Mouse (Mus musculus) erythroblast, adult 5-6 weeks (primary cell): ENCODE results near the gene Rps16. TPM values are rescaled to one million over a fixed set of nuclear protein-coding genes. Genes with fewer than 3 reads are reported as not detected.
A peak's percentile ranks its signal among the peaks of the same experiment; 100 is the strongest.
"Not testable (repeated sequence)": the region's sequence is repeated elsewhere in the genome, so short reads cannot be mapped to it uniquely, and the experiment has no call there.

ENCODE experiments used
- ATAC-seq: replicated peaks from 2 replicates; pipeline ENCODE4 v1.8.0; 2016; ENCODE audit warnings: moderate number of reproducible peaks, mild to moderate bottlenecking, moderate TSS enrichment, inconsistent platforms; ENCODE audit not compliant: poor library complexity, low FRiP score, severe bottlenecking
- total RNA-seq, 2 experiments: library from RNA; stranded (forward) in 1 of 2; stranded (reverse) in 1 of 2; fragments of 150-400 nt in 1 of 2; fragments of 200-764, 138-1000 nt in 1 of 2; gene quantifications; 2 replicates each; pipeline versions ENCODE4 v1.2.3 to v1.2.4; 2015 to 2017; ENCODE audit warnings: low replicate concordance in 2 of 2

Rps16 gene
- total RNA-seq, 2 experiments from 2014 or later = 67.6 to 667 TPM

DNA sequence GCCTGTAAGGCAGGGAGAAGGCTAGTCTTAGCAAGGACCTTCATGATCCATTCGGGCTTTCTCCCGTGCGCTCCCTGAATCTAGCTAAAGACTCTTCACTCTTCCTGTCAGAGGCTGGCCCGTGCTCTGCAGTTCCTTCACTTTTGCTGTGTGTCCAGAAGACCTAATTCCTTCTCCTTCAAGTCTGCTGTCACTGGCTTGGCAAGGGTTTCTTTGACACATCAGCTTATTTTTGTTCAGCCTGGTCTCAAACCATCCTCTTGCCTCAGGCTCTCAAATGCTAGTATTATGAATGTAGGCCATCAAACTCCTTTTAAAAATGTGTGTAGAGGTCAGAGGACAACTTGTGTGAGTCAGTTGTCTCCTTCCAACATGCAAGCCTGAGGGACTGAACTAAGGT lies 33.2 kb downstream of the Rps16 start:
- no peak for ATAC-seq

DNA sequence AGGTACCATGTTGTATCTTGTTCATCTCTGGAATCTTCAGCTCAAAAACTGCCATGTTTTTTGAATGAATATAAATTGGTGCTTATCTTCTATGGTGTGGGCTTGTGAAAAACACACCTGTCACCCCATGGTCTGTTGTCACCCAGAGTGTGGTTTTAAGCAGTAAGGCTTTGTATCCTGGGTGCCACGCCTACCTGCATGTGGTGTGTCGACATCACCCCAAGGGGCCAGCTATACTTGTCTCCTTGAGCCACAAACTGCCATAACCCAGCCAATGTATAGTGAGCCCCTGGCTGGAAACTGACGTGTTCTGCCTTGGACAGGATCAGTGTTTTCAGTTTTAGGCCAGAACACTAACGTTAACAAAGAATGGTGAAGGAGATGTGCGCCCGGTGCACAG lies 33.7 kb downstream of the Rps16 start:
- no peak for ATAC-seq

DNA sequence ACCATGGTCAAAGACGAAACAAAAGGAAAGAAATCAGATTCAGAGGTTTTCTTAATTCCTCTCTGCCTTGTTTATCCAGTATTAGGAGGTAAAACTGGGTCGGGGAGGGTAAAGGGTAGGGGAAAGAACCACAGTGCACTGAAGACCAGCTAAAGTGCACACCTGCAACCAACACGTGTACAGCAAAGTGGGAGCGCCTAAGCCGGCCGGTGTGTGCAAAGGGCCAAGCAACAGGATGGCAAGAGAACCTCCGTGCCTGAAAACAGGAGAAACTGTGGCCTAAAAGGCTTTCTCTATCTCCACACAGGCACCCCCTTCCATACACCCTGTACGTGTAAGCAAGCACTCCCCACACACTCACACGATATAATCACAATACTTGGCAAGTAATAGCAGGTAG lies 34.7 kb downstream of the Rps16 start:
- no peak for ATAC-seq

DNA sequence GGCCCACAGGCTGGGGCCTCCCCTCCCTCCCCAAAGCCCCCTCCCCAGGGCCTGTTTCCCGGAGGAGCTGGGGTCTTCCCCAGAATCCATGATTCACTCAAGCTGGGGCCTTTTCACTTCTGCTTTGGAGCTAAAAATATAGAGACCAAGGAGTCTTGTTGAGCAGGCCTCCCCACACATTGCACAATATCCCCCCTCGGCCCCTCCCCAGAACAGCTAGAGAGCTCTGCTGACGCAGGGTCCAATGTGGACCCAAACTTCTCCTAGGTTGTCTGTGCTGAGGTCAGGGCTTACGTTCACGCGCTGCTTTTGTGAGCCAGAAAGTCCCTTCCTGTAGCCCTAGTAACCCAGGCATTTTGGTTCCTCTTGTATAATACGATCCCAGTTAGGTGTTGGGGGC lies 35.6 kb downstream of the Rps16 start:
- ATAC-seq = no peak

DNA sequence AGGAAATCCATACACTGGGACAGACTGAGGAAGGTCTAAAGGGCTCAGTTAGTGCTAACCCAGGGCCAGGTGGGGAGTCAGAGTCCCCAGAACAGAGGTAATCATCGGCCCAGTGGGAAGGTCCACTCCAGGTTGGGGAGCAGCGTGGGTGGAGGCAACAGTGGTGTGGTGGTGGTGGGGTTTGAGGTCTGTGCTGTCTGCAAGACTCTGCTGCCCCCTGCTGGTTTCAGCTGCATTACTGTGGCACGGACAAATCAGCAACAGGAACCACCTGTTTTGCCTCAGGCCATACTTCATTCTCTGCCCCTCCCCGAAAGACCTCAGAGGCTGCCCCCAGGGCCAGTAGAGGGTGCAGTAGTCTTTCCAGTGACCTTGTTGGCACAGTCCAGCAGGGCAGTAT lies 36.0 kb downstream of the Rps16 start:
- ATAC-seq = peak; percentile 86

DNA sequence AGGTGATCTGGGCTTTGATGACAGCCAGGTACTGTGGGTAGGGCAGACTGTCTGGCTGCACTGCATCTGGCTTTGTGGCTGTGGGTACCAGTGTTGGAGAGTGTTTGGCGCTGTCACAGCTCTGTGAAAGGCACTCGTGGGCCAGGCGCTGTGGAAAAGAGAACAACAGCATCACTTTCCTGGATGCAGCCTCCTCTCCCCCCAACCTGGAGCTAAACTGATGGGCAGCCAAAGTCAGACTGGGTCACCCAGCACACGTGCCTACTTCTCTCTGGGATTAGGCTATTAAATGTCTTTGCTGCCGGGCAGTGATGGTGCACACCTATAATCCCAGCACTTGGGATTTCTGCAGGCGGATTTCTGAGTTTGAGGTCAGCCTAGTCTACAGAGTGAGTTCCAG lies 36.4 kb downstream of the Rps16 start:
- ATAC-seq = not testable (repeated sequence)

DNA sequence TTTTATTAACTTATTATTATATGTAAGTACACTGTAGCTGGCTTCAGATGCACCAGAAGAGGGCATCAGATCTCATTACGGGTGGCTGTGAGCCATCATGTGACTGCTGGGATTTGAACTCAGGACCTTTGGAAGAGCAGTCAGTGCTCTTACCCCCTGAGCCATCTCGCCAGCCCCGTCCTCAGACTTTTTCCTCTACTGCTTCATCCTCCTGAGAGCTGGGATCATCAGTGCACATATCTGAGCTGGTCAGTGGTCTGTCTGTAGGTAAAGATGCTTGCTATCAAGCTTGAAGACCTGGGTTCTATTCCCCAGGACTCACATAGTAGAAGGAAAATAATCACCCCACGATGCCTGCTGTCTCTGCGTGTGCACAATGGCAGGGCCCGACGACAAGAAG lies 36.9 kb downstream of the Rps16 start:
- not testable (repeated sequence) for ATAC-seq

DNA sequence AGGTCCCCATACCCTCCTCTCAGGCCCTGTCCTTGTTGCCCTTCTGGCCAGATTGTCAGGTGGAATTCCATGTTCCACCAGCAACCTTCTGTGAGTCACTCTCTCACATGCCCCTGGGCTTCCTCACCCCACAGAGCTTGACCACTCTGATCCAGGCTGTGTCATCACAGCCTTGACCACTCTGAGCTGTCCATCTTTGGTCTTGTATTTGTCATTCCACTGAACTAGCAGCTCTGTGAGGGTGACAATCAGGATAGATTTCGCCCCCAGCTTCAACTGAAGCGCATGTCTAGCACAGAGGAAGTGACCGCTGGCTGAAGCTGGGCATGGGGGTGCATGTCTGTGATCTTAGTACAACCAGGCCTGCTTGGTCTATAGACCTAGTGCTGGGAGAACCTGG lies 39.9 kb downstream of the Rps16 start:
- no peak for ATAC-seq

DNA sequence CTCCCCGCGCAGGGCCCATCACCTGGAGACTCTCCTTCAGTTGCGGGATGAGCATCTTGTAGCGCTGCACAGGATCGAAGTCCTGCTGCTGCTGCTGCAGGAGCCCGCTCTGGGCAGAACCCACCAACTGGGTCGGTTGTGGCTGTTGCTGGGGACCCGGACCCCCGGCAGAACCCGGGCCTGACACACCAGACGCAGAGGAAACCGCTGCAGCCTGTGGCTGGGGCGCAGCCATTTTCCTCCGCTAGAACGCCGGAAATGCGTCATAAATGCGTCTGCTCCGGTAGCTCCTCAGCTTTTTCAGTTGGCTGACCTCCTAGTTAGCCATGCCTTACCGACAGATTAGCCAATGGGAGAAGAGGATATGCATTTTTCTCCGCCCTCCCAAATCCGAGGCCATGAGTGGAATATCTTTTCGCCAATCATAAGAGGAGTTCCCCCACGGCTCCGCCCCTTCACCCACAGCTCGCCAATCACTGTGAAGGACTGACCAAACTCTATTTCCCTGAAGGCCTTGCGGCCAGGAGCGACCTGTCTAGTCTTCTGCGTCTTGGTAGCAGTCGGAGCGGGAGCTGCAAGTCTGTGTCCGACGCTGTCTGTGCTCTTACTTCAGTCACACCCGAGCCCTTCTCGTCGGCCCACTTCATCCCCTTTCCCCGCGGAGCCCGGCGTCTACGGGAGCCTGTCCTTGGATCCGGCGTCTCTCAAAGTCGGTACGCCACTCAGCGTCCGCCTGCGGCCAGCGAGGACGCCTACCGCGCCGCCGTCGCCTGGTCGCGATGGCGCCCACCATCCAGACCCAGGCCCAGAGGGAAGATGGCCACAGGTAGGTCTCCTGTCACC lies 42.2 kb downstream of the Rps16 start, which contains the start of the genes Med29 and Paf1:
Gene Med29, minus strand, starts transcription at position 280 of the 843 bp plus-strand sequence.
Gene Paf1, plus strand, starts transcription at position 523 of the 843 bp plus-strand sequence.
- peak; percentile 99 for ATAC-seq

DNA sequence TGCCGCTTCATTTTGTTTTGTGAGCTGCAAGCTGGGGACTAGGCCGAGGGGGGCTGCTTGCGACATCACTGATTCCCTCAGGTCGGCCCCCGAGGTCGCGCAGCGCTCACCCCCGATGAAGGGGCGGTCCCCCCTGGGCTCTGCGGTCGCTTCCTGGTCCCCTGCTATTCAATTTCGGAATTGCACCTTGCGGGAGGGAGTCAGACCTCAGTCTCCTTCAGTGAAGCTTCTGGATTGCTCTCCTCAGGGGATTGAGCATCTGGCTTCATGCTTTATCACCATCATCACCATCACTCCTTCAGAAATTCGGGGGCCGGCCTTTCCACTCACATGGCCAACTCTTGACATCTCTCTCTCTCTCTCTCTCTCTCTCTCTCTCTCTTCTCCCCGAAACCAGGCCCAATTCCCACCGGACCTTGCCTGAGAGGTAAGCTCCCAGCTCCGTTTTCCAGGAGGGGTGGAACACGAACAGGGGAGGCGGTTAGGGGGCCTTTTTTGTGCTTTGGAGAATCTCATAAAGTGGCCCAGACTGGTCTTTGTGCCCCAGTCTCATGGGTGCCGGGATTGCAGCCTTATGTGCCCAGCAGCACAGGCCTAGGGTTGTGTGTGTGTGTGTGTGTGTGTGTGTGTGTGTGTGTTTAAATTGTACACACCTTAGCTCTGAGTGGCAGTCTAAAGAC lies 43.0 kb downstream of the Rps16 start:
- ATAC-seq = no peak

DNA sequence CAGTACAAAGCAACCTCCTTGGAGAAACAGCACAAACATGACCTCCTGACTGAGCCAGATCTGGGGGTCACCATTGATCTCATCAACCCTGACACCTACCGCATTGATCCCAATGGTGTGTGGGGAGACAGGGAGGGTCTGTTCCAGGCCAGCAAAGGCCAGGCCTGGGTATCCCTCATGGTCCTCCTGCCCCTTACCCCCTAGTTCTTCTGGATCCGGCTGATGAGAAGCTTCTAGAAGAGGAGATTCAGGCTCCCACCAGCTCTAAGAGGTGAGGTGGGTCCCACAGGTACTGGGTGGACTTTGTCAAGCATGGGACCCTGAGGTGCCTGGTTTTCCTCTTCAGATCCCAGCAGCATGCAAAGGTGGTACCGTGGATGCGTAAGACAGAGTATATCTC lies 45.0 kb downstream of the Rps16 start:
- no peak for ATAC-seq

DNA sequence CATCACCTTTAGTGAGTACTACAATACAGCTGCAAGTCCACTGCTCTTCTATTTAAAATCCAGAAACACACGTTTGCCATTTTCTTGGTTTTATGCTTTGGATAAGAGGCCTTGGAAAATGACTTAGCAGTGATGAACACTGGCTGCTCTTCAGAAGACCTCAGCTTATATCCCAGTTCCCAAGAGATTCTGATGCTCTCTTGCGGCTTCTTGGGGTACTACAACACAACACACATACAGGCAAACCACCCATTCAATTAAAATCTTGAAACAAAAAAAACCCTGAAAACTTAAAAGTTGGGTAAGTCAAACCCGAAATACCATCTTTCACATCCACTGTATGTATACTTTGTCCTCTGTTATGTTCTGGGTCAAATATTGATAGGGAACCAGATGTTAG lies 47.5 kb downstream of the Rps16 start:
- ATAC-seq = no peak

DNA sequence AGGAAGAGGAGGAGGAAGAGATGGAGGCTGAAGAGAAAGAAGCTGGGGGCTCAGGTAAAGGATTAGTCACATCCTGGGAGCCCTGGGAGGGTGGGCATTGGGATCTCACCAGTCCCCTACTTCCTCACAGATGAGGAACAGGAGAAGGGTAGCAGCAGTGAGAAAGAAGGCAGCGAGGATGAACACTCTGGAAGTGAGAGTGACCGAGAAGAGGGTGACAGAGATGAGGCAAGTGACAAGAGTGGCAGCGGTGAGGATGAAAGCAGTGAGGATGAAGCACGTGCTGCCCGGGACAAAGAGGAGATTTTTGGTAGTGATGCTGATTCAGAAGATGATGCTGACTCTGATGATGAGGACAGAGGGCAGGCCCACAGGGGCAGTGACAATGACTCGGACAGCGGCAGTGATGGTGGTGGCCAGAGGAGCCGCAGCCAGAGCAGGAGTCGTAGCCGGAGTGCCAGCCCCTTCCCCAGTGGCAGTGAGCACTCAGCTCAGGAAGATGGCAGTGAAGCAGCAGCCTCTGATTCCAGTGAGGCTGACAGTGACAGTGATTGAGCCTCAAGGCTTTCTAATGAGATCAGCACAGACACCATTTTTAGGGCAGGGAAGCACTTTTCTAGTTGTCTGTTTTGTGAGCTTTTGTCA lies 48.4 kb downstream of the Rps16 start:
- no peak for ATAC-seq

DNA sequence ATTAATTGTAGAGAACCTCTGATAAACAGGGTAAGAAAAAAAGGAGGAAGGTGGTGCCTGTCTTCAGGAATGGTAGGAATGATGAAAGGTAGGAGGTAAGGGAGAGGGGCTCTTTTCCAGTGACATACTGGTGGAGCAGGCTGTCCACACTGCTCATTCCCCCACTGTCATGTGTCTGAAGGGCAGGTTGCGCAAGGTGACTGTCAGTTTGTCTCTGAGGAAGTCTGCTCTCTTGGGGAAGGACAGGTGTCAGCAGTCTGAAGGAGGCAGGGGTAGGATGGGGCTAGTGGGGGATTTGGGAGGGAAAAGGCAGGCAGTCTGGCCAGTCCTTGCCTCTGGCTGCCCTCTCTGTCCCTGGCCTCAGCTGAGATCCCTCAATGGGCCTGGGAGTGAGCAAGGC lies 50.6 kb downstream of the Rps16 start:
- no peak for ATAC-seq

DNA sequence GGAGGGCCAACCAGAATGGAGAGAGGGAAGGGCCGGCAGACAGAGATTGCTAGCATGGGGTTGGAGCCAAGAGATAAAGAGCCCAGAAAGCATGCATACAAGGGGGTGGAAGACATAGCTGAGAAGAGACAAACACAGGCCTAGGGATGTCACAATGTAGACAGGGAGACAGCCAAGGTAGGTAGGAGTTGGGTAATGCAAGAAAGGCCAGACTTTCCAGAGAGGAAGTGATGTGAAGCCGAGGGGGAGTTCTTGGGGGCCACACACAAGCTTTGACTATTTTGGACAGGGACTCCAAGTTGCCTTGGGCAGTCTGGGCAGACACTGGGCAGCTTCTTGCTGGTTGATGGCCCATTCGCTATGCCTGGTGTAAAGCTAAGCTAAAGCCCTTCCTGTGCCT lies 51.5 kb downstream of the Rps16 start:
- no peak for ATAC-seq

Other genes with a start within 250 kb of the Rps16 start
- not detected in 2 replicates for gene 9530053A07Rik, start 221.2 kb upstream of the Rps16 start, total RNA-seq (2015; ENCODE audit: low replicate concordance)
- gene 9530053A07Rik, start 221.2 kb upstream of the Rps16 start, total RNA-seq (2017; ENCODE audit: low replicate concordance) = 0.28 TPM in 1 of 2 replicates, not detected in the other
- 12.5 and 30.1 TPM in 2 replicates for gene Fbl, start 180.9 kb upstream of the Rps16 start, total RNA-seq (2015; ENCODE audit: low replicate concordance)
- gene Fbl, start 180.9 kb upstream of the Rps16 start, total RNA-seq (2017; ENCODE audit: low replicate concordance) = 22.2 and 30.7 TPM in 2 replicates
- gene Dyrk1b, start 171.2 kb upstream of the Rps16 start, total RNA-seq (2015; ENCODE audit: low replicate concordance) = 2.1 and 4.6 TPM in 2 replicates
- 6.4 and 6.6 TPM in 2 replicates for gene Dyrk1b, start 171.2 kb upstream of the Rps16 start, total RNA-seq (2017; ENCODE audit: low replicate concordance)
- gene Eid2, start 82.8 kb upstream of the Rps16 start, total RNA-seq (2015; ENCODE audit: low replicate concordance) = not detected in 2 replicates
- 0.34 and 0.42 TPM in 2 replicates for gene Eid2, start 82.8 kb upstream of the Rps16 start, total RNA-seq (2017; ENCODE audit: low replicate concordance)
- gene Eid2b, start 72.9 kb upstream of the Rps16 start, total RNA-seq (2015; ENCODE audit: low replicate concordance) = 0.58 TPM in 1 of 2 replicates, not detected in the other
- gene Eid2b, start 72.9 kb upstream of the Rps16 start, total RNA-seq (2017; ENCODE audit: low replicate concordance) = 1.7 and 3.0 TPM in 2 replicates
- not detected in 2 replicates for gene Selenov, start 59.5 kb upstream of the Rps16 start, total RNA-seq (2015; ENCODE audit: low replicate concordance)
- gene Selenov, start 59.5 kb upstream of the Rps16 start, total RNA-seq (2017; ENCODE audit: low replicate concordance) = not detected in 2 replicates
- not detected in 2 replicates for gene Dll3, start 48.4 kb upstream of the Rps16 start, total RNA-seq (2015; ENCODE audit: low replicate concordance)
- gene Dll3, start 48.4 kb upstream of the Rps16 start, total RNA-seq (2017; ENCODE audit: low replicate concordance) = not detected in 2 replicates
- 6.3 and 13.2 TPM in 2 replicates for gene Timm50, start 38.6 kb upstream of the Rps16 start, total RNA-seq (2015; ENCODE audit: low replicate concordance)
- gene Timm50, start 38.6 kb upstream of the Rps16 start, total RNA-seq (2017; ENCODE audit: low replicate concordance) = 6.7 and 9.4 TPM in 2 replicates
- gene Supt5, start 11.9 kb upstream of the Rps16 start, total RNA-seq (2015; ENCODE audit: low replicate concordance) = 15.9 and 18.6 TPM in 2 replicates
- gene Supt5, start 11.9 kb upstream of the Rps16 start, total RNA-seq (2017; ENCODE audit: low replicate concordance) = 21.6 and 24.4 TPM in 2 replicates
- 4.4 and 6.1 TPM in 2 replicates for gene Plekhg2, start 21.9 kb downstream of the Rps16 start, total RNA-seq (2015; ENCODE audit: low replicate concordance)
- 0.98 and 4.1 TPM in 2 replicates for gene Plekhg2, start 21.9 kb downstream of the Rps16 start, total RNA-seq (2017; ENCODE audit: low replicate concordance)
- gene Zfp36, start 29.6 kb downstream of the Rps16 start, total RNA-seq (2015; ENCODE audit: low replicate concordance) = 47.0 and 53.2 TPM in 2 replicates
- 7.7 and 15.1 TPM in 2 replicates for gene Zfp36, start 29.6 kb downstream of the Rps16 start, total RNA-seq (2017; ENCODE audit: low replicate concordance)
- gene Med29, start 42.1 kb downstream of the Rps16 start, total RNA-seq (2015; ENCODE audit: low replicate concordance) = 6.3 and 9.0 TPM in 2 replicates
- 3.4 TPM in 1 of 2 replicates, not detected in the other for gene Med29, start 42.1 kb downstream of the Rps16 start, total RNA-seq (2017; ENCODE audit: low replicate concordance)
- 26.1 and 32.9 TPM in 2 replicates for gene Paf1, start 42.3 kb downstream of the Rps16 start, total RNA-seq (2015; ENCODE audit: low replicate concordance)
- gene Paf1, start 42.3 kb downstream of the Rps16 start, total RNA-seq (2017; ENCODE audit: low replicate concordance) = 16.7 and 24.7 TPM in 2 replicates
- 69.4 and 105 TPM in 2 replicates for gene Gmfg, start 86.8 kb downstream of the Rps16 start, total RNA-seq (2015; ENCODE audit: low replicate concordance)
- gene Gmfg, start 86.8 kb downstream of the Rps16 start, total RNA-seq (2017; ENCODE audit: low replicate concordance) = 115 and 118 TPM in 2 replicates
- gene Lrfn1, start 101.3 kb downstream of the Rps16 start, total RNA-seq (2015; ENCODE audit: low replicate concordance) = 6.9 TPM in 1 of 2 replicates, not detected in the other
- gene Lrfn1, start 101.3 kb downstream of the Rps16 start, total RNA-seq (2017; ENCODE audit: low replicate concordance) = not detected in 2 replicates
- gene Ifnl2, start 159.8 kb downstream of the Rps16 start, total RNA-seq (2015; ENCODE audit: low replicate concordance) = not detected in 2 replicates
- not detected in 2 replicates for gene Ifnl2, start 159.8 kb downstream of the Rps16 start, total RNA-seq (2017; ENCODE audit: low replicate concordance)
- not detected in 2 replicates for gene Ifnl3, start 172.2 kb downstream of the Rps16 start, total RNA-seq (2015; ENCODE audit: low replicate concordance)
- gene Ifnl3, start 172.2 kb downstream of the Rps16 start, total RNA-seq (2017; ENCODE audit: low replicate concordance) = not detected in 2 replicates
- gene Sycn, start 190.2 kb downstream of the Rps16 start, total RNA-seq (2015; ENCODE audit: low replicate concordance) = not detected in 2 replicates
- not detected in 2 replicates for gene Sycn, start 190.2 kb downstream of the Rps16 start, total RNA-seq (2017; ENCODE audit: low replicate concordance)
- 0.84 TPM in 1 of 2 replicates, not detected in the other for gene Nccrp1, start 196.6 kb downstream of the Rps16 start, total RNA-seq (2015; ENCODE audit: low replicate concordance)
- gene Nccrp1, start 196.6 kb downstream of the Rps16 start, total RNA-seq (2017; ENCODE audit: low replicate concordance) = not detected in 2 replicates
- gene Samd4b, start 247.5 kb downstream of the Rps16 start, total RNA-seq (2015; ENCODE audit: low replicate concordance) = 7.3 and 11.9 TPM in 2 replicates
- 3.1 and 4.8 TPM in 2 replicates for gene Samd4b, start 247.5 kb downstream of the Rps16 start, total RNA-seq (2017; ENCODE audit: low replicate concordance)
- 3.1 and 3.5 TPM in 2 replicates for gene Pak4, start 247.5 kb downstream of the Rps16 start, total RNA-seq (2015; ENCODE audit: low replicate concordance)
- gene Pak4, start 247.5 kb downstream of the Rps16 start, total RNA-seq (2017; ENCODE audit: low replicate concordance) = 2.0 and 6.4 TPM in 2 replicates